Mouse (Mus musculus) cerebellum, adult 2 months (tissue): ENCODE measurements at regions not wholly inside any gene's neighbourhood (a gene's known extent, or its start where the extent isn't known, plus 50 kb on each side); places are given as distances from the start of the nearest gene placed in this dataset.

Experiments used
- CTCF ChIP-seq: fragments of 200-500 bp; IDR thresholded peaks from 2 replicates; pipeline ENCODE4 v1.5.1; 2011; ENCODE audit warnings: low read depth, mild to moderate bottlenecking, control low read depth, low read length, moderate library complexity, borderline replicate concordance; ENCODE audit not compliant: insufficient read depth
- POLR2A ChIP-seq: fragments of 200-500 bp; IDR thresholded peaks from 2 replicates; pipeline ENCODE4 v1.6.1; 2011; ENCODE audit warnings: low read length, control low read depth, borderline replicate concordance; ENCODE audit not compliant: insufficient read depth

DNA sequence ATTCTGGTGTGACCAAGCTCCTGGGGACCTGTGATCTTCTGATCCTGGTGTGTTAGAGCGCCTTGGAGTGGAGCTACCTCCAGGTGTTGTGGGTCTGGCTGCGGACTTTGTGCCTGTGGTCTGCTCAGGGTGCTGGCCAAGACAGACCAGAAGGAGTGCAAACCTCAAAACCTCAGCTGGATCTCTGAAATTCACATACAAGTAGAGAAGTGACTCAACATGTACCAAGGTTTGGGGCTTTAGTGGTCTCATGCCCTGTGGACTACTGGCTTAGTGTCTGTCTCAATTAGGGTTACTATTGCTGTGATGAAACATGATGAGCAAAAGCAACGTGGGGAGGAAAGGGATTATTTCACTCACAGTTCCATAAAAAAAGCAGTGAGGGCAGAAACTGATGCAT, 182.7 kb upstream of the Ptger4 start:
- TF ChIP-seq CTCF (no peak), POLR2A (no peak)
